In the genomic region with DNA sequence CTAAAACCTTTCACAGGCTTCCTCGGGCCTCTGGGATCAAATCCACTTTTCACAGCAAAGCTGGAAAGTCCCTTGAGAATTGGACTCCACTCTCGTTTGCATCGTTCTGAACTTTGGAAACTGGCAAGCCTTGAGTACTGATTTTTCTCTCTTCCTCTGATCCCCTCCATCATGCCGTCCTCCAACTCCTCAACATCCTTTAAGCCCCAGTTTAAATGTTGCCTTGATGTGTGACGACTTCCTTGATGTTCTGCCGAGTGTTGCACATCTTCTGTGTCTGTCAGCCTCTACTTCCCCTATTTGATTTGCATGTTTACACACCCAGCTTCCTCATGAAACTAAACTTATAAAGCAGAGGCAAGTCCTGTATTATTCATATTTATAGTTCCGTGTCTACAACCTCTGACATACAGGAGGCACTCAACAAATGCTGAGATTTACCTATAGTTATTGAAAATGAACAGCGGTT, we compare ENCODE assay signal across 8 mouse cellular contexts. TPM values are rescaled to one million over a fixed set of nuclear protein-coding genes. Genes with fewer than 3 reads are reported as not detected.
DNase-seq lines count a peak whose midpoint lies in the region; ATAC-seq and TF ChIP-seq lines count a peak whose summit lies in the region.

No protein-coding gene starts in this region.

- H3K4me3 ChIP-seq in lung, embryonic 14.5 days (ENCODE audit: low read depth, low read length): peak overlapping the region; percentile 46
- no peak overlapping the region for H3K4me3 ChIP-seq in lung, adult 2 months (replicated peaks; ENCODE audit: extremely low read depth, low read depth, low read length)
- H3K4me3 ChIP-seq in forebrain, embryonic 13.5 days: peak overlapping the region; percentile 69
- peak overlapping the region; percentile 50 for H3K4me3 ChIP-seq in intestine, postnatal 0 days (ENCODE audit: low read depth, low read length)
- peak overlapping the region; percentile 78 for H3K4me3 ChIP-seq in midbrain, embryonic 14.5 days (replicated peaks; ENCODE audit: low read depth, low read length)

- H3K9ac ChIP-seq in lung, embryonic 14.5 days: no peak overlapping the region
- peak overlapping the region; percentile 72 for H3K9ac ChIP-seq in forebrain, embryonic 13.5 days
- no peak overlapping the region for H3K9ac ChIP-seq in intestine, postnatal 0 days (ENCODE audit: low read depth, low read length)
- H3K9ac ChIP-seq in midbrain, embryonic 14.5 days (replicated peaks; ENCODE audit: low read length): no peak overlapping the region; the same call in 1 of the 2 replicates

- DNase-seq in lung, embryonic 14.5 days: peak; percentile 12
- DNase-seq in lung, adult 2 months: no peak
- DNase-seq in midbrain, embryonic 14.5 days: peak; percentile 49
- DNase-seq in left cerebral cortex, postnatal 14 days (ENCODE audit: low spot score in 2 of 2): no peak
- no peak for DNase-seq in left cerebral cortex, postnatal 10 days (ENCODE audit: extremely low spot score in 1 of 2, low spot score in 2 of 2)
- no peak for DNase-seq in gastrocnemius, postnatal 36 days

- no peak for ATAC-seq in lung, embryonic 14.5 days (ENCODE audit: insufficient read depth)
- ATAC-seq in forebrain, embryonic 13.5 days: no peak
- no peak for ATAC-seq in intestine, postnatal 0 days
- no peak for ATAC-seq in midbrain, embryonic 14.5 days (ENCODE audit: low FRiP score, low TSS enrichment)

- TF ChIP-seq POLR2A in lung, adult 2 months (IDR thresholded peaks at IDR 0.05; ENCODE audit: borderline replicate concordance, extremely low read depth, low read depth, low read length): no peak

- H3K36me3 ChIP-seq in lung, embryonic 14.5 days (ENCODE audit: insufficient read depth): no peaks in the 10 kb centered on the region
- H3K36me3 ChIP-seq in forebrain, embryonic 13.5 days (ENCODE audit: poor library complexity, severe bottlenecking): no peaks in the 10 kb centered on the region
- no peaks in the 10 kb centered on the region for H3K36me3 ChIP-seq in intestine, postnatal 0 days (ENCODE audit: control insufficient read depth, insufficient read depth)
- H3K36me3 ChIP-seq in midbrain, embryonic 14.5 days (ENCODE audit: control insufficient read depth, insufficient read depth, low read length): no peaks in the 10 kb centered on the region

- H3K27ac ChIP-seq in lung, embryonic 14.5 days (ENCODE audit: low read depth): no peak overlapping the region
- no peak overlapping the region for H3K27ac ChIP-seq in forebrain, embryonic 13.5 days
- H3K27ac ChIP-seq in intestine, postnatal 0 days (ENCODE audit: low read depth, low read length): no peak overlapping the region
- no peak overlapping the region for H3K27ac ChIP-seq in midbrain, embryonic 14.5 days (replicated peaks; ENCODE audit: low read depth, low read length)

- H3K9me3 ChIP-seq in lung, embryonic 14.5 days (ENCODE audit: low read depth, low read length): no peaks in the 10 kb centered on the region
- H3K9me3 ChIP-seq in forebrain, embryonic 13.5 days (replicated peaks): no peaks in the 10 kb centered on the region
- no peaks in the 10 kb centered on the region for H3K9me3 ChIP-seq in intestine, postnatal 0 days (ENCODE audit: control insufficient read depth)
- no peaks in the 10 kb centered on the region for H3K9me3 ChIP-seq in midbrain, embryonic 14.5 days (ENCODE audit: control insufficient read depth, low read length)

- intact Hi-C loops in left cerebral cortex, postnatal 14 days (cut with DNase I): loop anchor here (5.0 kb wide), 2 partner anchors 64 to 66 kb away; no protein-coding TSS in a partner anchor
- intact Hi-C loops in left cerebral cortex, postnatal 10 days (cut with DNase I): loop anchor here (5.0 kb wide), 2 partner anchors 64 to 66 kb away; no protein-coding TSS in a partner anchor
- intact Hi-C loops in gastrocnemius, postnatal 36 days (cut with DNase I): loop anchor here (5.0 kb wide), 1 partner anchor 64 kb away; no protein-coding TSS in a partner anchor

- 0 out of 2 replicates have a peak, but pooled peaks cover 3% of the 10 kb centered on the region for H3K4me1 ChIP-seq in lung, embryonic 14.5 days (ENCODE audit: insufficient read depth)
- H3K4me1 ChIP-seq in lung, adult 2 months (ENCODE audit: control insufficient read depth, insufficient read depth, low read length): 0 out of 2 replicates have a peak, but pooled peaks cover 3% of the 10 kb centered on the region
- peaks cover 30% of the 10 kb centered on the region for H3K4me1 ChIP-seq in forebrain, embryonic 13.5 days
- peaks cover 3% of the 10 kb centered on the region; the same call in 1 of the 2 replicates for H3K4me1 ChIP-seq in intestine, postnatal 0 days (replicated peaks; ENCODE audit: control insufficient read depth, insufficient read depth, low read length)
- peaks cover 21% of the 10 kb centered on the region for H3K4me1 ChIP-seq in midbrain, embryonic 14.5 days (ENCODE audit: control insufficient read depth, insufficient read depth, low read length)

- peak overlapping the region; percentile 58 for H3K4me2 ChIP-seq in lung, embryonic 14.5 days
- peak overlapping the region; percentile 79 for H3K4me2 ChIP-seq in forebrain, embryonic 13.5 days
- H3K4me2 ChIP-seq in intestine, postnatal 0 days (replicated peaks; ENCODE audit: low read depth): peak overlapping the region; percentile 69
- peak overlapping the region; percentile 58 for H3K4me2 ChIP-seq in midbrain, embryonic 14.5 days (ENCODE audit: low read length)

- no peak for TF ChIP-seq CTCF in lung, embryonic 14.5 days (IDR thresholded peaks at IDR 0.05; ENCODE audit: low read depth)
- no peak for TF ChIP-seq CTCF in lung, adult 2 months (IDR thresholded peaks at IDR 0.05; ENCODE audit: insufficient read depth, low read length)
- TF ChIP-seq CTCF in intestine, postnatal 0 days (IDR thresholded peaks at IDR 0.05; ENCODE audit: low read depth): no peak

- H3K27me3 ChIP-seq in lung, embryonic 14.5 days (ENCODE audit: insufficient read depth, low read length): peaks cover 31% of the 10 kb centered on the region
- 0 out of 2 replicates have a peak, but pooled peaks cover 5% of the 10 kb centered on the region for H3K27me3 ChIP-seq in forebrain, embryonic 13.5 days
- H3K27me3 ChIP-seq in intestine, postnatal 0 days (replicated peaks; ENCODE audit: control insufficient read depth, insufficient read depth, low read length): peaks cover 18% of the 10 kb centered on the region
- H3K27me3 ChIP-seq in midbrain, embryonic 14.5 days (ENCODE audit: control insufficient read depth, insufficient read depth, low read length): no peaks in the 10 kb centered on the region

- WGBS in lung, embryonic 14.5 days: 31% methylated on average over 8 of the region's 8 CpGs
- 23% methylated on average over 8 of the region's 8 CpGs for WGBS in lung, adult 2 months
- 33% methylated on average over 8 of the region's 8 CpGs for WGBS in forebrain, embryonic 13.5 days
- 31% methylated on average over 8 of the region's 8 CpGs for WGBS in intestine, postnatal 0 days
- WGBS in midbrain, embryonic 14.5 days: 34% methylated on average over 8 of the region's 8 CpGs

RNA-seq across cellular contexts. Expression of a gene that starts 1.0 kb away (rescaled TPM):
- 0.57 and 0.93 TPM in 2 replicates for polyA plus RNA-seq in lung, embryonic 14.5 days (2014; fragmentation: Nextera tagmentation; extraction: Ambion mirVana)
- polyA plus RNA-seq in lung, adult 2 months (2012; rRNA removed): 3.3 and 7.6 TPM in 2 replicates
- 31.4 and 34.6 TPM in 2 replicates for polyA plus RNA-seq in forebrain, embryonic 13.5 days (2015; fragmentation: Nextera tagmentation; extraction: Ambion mirVana)
- 10.6 and 11.8 TPM in 2 replicates for polyA plus RNA-seq in intestine, postnatal 0 days (2015; fragmentation: Nextera tagmentation; extraction: Ambion mirVana)
- 44.1 and 45.2 TPM in 2 replicates for polyA plus RNA-seq in midbrain, embryonic 14.5 days (2014; fragmentation: Nextera tagmentation; extraction: Ambion mirVana)
- total RNA-seq in left cerebral cortex, postnatal 14 days (2021): 10 to 100 TPM; 85.0 to 87.5 TPM
- 100 to 1,000 TPM; 122 to 127 TPM for total RNA-seq in left cerebral cortex, postnatal 10 days (2021)
- total RNA-seq in gastrocnemius, postnatal 36 days (2021): under 1 TPM; 0.44 to 0.74 TPM

Comparison
In these comparisons a context has a peak if more than half of its experiments do, and no peak if none do; other contexts are left out.
1. DNase-seq: peak in lung, embryonic 14.5 days (single experiment) and midbrain, embryonic 14.5 days (single experiment); none in lung, adult 2 months (single experiment), left cerebral cortex, postnatal 14 days (0 of 2), left cerebral cortex, postnatal 10 days (0 of 2) and gastrocnemius, postnatal 36 days (0 of 2).
2. Peak in every context shown above with its lines, with median percentiles within 50 percentile points of each other: H3K4me2 ChIP-seq.